Mouse (Mus musculus) intestine, embryonic 16.5 days (tissue): ENCODE data around the gene Slc25a54. TPM values are rescaled to one million over a fixed set of nuclear protein-coding genes. Genes with fewer than 3 reads are reported as not detected.
A peak's percentile ranks its signal among the peaks of the same experiment; 100 is the strongest.

Experiments used
- ATAC-seq: fragments of 200-750 bp; cut with Nextera tagmentation; 2 replicates; pipeline ENCODE4 v1.8.0; 2017; ENCODE audit warnings: moderate TSS enrichment, moderate library complexity
- H3K27ac ChIP-seq: fragments of 300-500 bp; sonication (generic); 2 replicates; pipeline ENCODE4 v1.5.1; 2014; ENCODE audit warnings: mild to moderate bottlenecking, low read length
- H3K27me3 ChIP-seq: fragments of 300-500 bp; sonication (generic); replicated peaks from 2 replicates; pipeline ENCODE4 v1.6.1; 2014; ENCODE audit warnings: low read length, control low read depth, mixed read lengths; ENCODE audit not compliant: control insufficient read depth, insufficient read depth
- H3K36me3 ChIP-seq: fragments of 300-500 bp; sonication (generic); 2 replicates; pipeline ENCODE4 v1.6.1; 2014; ENCODE audit warnings: low read length, control low read depth; ENCODE audit not compliant: control insufficient read depth, insufficient read depth
- H3K4me1 ChIP-seq: fragments of 300-500 bp; sonication (generic); 2 replicates; pipeline ENCODE4 v1.6.1; 2014; ENCODE audit warnings: low read length, control low read depth, mixed read lengths; ENCODE audit not compliant: control insufficient read depth, insufficient read depth
- H3K4me2 ChIP-seq: fragments of 300-500 bp; sonication (generic); 2 replicates; pipeline ENCODE4 v1.6.1; 2014; ENCODE audit warnings: low read depth, low read length, control low read depth
- H3K4me3 ChIP-seq: fragments of 300-500 bp; sonication (generic); 2 replicates; pipeline ENCODE4 v1.5.1; 2014; ENCODE audit warnings: mild to moderate bottlenecking, low read length
- H3K9ac ChIP-seq: fragments of 300-500 bp; sonication (generic); 2 replicates; pipeline ENCODE4 v1.6.1; 2014; ENCODE audit warnings: low read depth, low read length
- H3K9me3 ChIP-seq: fragments of 300-500 bp; sonication (generic); 2 replicates; pipeline ENCODE4 v1.6.1; 2016; ENCODE audit warnings: low read length, control low read depth; ENCODE audit not compliant: control insufficient read depth
- WGBS: fragments of 180-500 bp; shearing (Covaris S2); extraction: QIAGEN DNeasy Blood & Tissue Kit; methylation state at CpG from one replicate; pipeline ENCODE4 v1.1.7; 2014; 5-methylcytosine and 5-hydroxymethylcytosine counted together
- polyA plus RNA-seq: library from polyadenylated mRNA; unstranded; fragments of >200 nt; fragmentation: Nextera tagmentation; extraction: Ambion mirVana; gene quantifications from 2 replicates; pipeline ENCODE4 v1.2.1, GENCODE M21; 2015

The Slc25a54 gene
- polyA plus RNA-seq, 1 experiment from 2014 or later, result not detected

GRCm38 (mm10) chr3:109135352-109135751, 55.1 kb downstream of the Slc25a54 start:
- peaks cover 2% of the 10 kb centered on the region; the same call in 1 of the 2 replicates for H3K9me3 ChIP-seq
- 69% methylated on average over 1 of the region's 1 CpGs for WGBS
- H3K4me2 ChIP-seq, result no peak overlapping the region
- no peaks in the 10 kb centered on the region; the same call in 1 of the 2 replicates for H3K36me3 ChIP-seq
- no peak overlapping the region for H3K4me3 ChIP-seq
- no peak for ATAC-seq
- H3K9ac ChIP-seq, result no peak overlapping the region
- H3K4me1 ChIP-seq, result no peaks in the 10 kb centered on the region
- no peak overlapping the region for H3K27ac ChIP-seq
- no peaks in the 10 kb centered on the region for H3K27me3 ChIP-seq

DNA sequence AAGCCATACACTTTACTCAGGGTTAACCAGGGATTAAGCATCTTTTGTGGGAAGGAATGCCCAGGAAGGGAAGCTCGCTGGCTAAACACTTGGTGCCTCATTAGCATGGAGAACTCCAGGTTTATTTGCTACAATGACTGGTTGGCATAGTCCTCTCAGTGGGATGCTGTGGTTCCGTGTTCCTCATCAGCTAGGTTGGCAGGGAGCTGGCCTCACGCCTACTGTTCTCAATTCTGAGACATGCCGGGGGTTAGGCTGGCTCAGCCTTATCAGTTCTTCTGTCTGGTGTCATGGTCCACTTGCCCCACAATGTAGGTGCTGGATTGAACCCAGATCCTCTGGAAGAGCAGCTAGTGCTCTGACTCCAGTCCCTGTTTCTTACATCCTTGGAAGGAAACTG, 72.3 kb downstream of the Slc25a54 start:
- 84% methylated on average over 4 of the region's 4 CpGs for WGBS
- H3K36me3 ChIP-seq, result no peaks in the 10 kb centered on the region
- H3K27ac ChIP-seq, result no peak overlapping the region
- H3K9ac ChIP-seq, result no peak overlapping the region
- H3K4me1 ChIP-seq, result no peaks in the 10 kb centered on the region
- no peak overlapping the region for H3K4me3 ChIP-seq
- no peaks in the 10 kb centered on the region for H3K9me3 ChIP-seq
- no peaks in the 10 kb centered on the region for H3K27me3 ChIP-seq
- H3K4me2 ChIP-seq, result no peak overlapping the region
- no peak for ATAC-seq

- Histone ChIP-seq H3K4me3 (no peak overlapping the region), H3K9me3 (no peaks in the 10 kb centered on the region), H3K27ac (no peak overlapping the region), H3K27me3 (no peaks in the 10 kb centered on the region), H3K4me1 (no peaks in the 10 kb centered on the region), H3K36me3 (no peaks in the 10 kb centered on the region), H3K9ac (no peak overlapping the region), H3K4me2 (no peak overlapping the region)
- no peak for ATAC-seq
- 93% methylated on average over 6 of the region's 6 CpGs for WGBS
These were observed 73.1 kb downstream of the Slc25a54 start for GRCm38 (mm10) chr3:109153410-109153809.

GRCm38 (mm10) chr3:109155926-109156669, 75.8 kb downstream of the Slc25a54 start:
- WGBS, result 73% methylated on average over 4 of the region's 4 CpGs
- Histone ChIP-seq H3K9ac (no peak overlapping the region), H3K36me3 (no peaks in the 10 kb centered on the region; the same call in 1 of the 2 replicates), H3K27ac (no peak overlapping the region), H3K4me3 (no peak overlapping the region), H3K4me2 (no peak overlapping the region), H3K27me3 (no peaks in the 10 kb centered on the region), H3K4me1 (no peaks in the 10 kb centered on the region), H3K9me3 (no peaks in the 10 kb centered on the region)
- peak; percentile 63; the same call in 1 of the 2 replicates for ATAC-seq

- Histone ChIP-seq H3K9ac (no peak overlapping the region), H3K27me3 (no peaks in the 10 kb centered on the region)
These were observed 77.2 kb downstream of the Slc25a54 start for GRCm38 (mm10) chr3:109157481-109157880.

GRCm38 (mm10) chr3:109164088-109164487, 83.8 kb downstream of the Slc25a54 start:
- WGBS, result 87% methylated on average over 2 of the region's 2 CpGs

More at GRCm38 (mm10) chr3:109157481-109157880, 77.2 kb downstream of the Slc25a54 start:
- 70% methylated on average over 3 of the region's 3 CpGs for WGBS
- Histone ChIP-seq H3K4me3 (no peak overlapping the region), H3K9me3 (no peaks in the 10 kb centered on the region), H3K36me3 (no peaks in the 10 kb centered on the region; the same call in 1 of the 2 replicates), H3K27ac (no peak overlapping the region), H3K4me1 (no peaks in the 10 kb centered on the region), H3K4me2 (no peak overlapping the region)
- ATAC-seq, result no peak

DNA sequence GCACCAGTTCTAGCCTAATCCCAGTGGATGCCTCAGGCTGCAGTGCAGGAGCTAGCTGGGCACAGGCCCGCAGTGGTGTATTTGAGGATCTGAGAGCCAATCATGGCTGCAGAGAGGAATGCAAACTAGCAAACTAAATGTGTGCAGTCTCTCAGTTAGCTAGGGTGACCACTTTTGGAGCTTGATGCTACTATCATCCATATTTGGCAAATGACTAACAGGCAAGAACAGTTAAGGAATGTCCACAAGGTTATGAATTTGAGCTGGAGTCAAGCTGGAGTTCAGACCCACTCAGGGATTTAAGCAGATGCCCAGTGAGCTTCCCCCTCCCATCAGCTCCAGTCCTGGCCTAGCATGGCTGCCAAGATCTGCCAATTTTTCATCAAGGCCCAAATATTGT, 84.4 kb downstream of the Slc25a54 start:
- Histone ChIP-seq H3K27ac (no peak overlapping the region), H3K36me3 (0 out of 2 replicates have a peak, but pooled peaks cover 3% of the 10 kb centered on the region)
- WGBS, result 89% methylated on average over 1 of the region's 1 CpGs

More at GRCm38 (mm10) chr3:109164088-109164487, 83.8 kb downstream of the Slc25a54 start:
- no peaks in the 10 kb centered on the region for H3K9me3 ChIP-seq
- no peak overlapping the region for H3K9ac ChIP-seq
- no peak overlapping the region for H3K4me3 ChIP-seq
- H3K27me3 ChIP-seq, result no peaks in the 10 kb centered on the region
- H3K27ac ChIP-seq, result no peak overlapping the region
- ATAC-seq, result no peak
- peaks cover 3% of the 10 kb centered on the region; the same call in 1 of the 2 replicates for H3K36me3 ChIP-seq
- H3K4me2 ChIP-seq, result no peak overlapping the region
- H3K4me1 ChIP-seq, result no peaks in the 10 kb centered on the region

DNA sequence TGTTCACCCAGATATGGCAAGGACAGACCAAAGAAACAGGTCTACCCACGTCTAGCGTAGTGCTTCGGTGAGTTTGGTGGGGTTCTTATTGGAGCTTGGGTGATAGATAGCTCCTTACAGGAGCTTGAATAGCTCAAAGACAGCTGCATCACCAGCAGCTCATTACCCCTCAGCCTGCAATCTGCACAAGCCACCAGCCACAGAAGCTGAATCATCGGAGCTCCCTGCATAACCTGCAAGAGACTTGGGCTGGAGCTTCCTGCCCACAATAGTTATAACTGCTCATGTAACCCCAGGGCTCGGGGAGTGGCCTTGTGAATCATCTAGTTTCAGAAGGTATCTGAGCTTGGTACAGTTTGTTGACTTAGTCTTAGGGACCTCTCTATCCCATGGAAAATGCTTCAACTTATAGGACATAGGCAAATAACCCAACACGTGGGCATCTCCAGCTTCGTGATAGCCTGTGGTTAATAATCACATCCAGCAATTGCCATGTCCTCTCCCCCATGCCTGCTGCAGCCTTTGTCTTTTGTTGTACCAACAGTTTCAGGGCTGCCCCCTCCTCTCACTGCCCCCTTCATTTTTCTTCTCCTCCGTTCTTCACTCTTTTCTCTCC, 85.1 kb downstream of the Slc25a54 start:
- Histone ChIP-seq H3K9ac (no peak overlapping the region), H3K36me3 (0 out of 2 replicates have a peak, but pooled peaks cover 3% of the 10 kb centered on the region), H3K4me2 (no peak overlapping the region), H3K4me3 (no peak overlapping the region), H3K27ac (no peak overlapping the region), H3K4me1 (no peaks in the 10 kb centered on the region), H3K9me3 (no peaks in the 10 kb centered on the region), H3K27me3 (no peaks in the 10 kb centered on the region)
- no peak for ATAC-seq
- WGBS, result 80% methylated on average over 8 of the region's 8 CpGs

More for the DNA sequence above, 84.4 kb downstream of the Slc25a54 start:
- Histone ChIP-seq H3K9ac (no peak overlapping the region), H3K27me3 (no peaks in the 10 kb centered on the region), H3K4me1 (no peaks in the 10 kb centered on the region), H3K9me3 (no peaks in the 10 kb centered on the region), H3K4me3 (no peak overlapping the region), H3K4me2 (no peak overlapping the region)
- no peak for ATAC-seq
